Mouse (Mus musculus): ENCODE measurements around the gene Zfp639. TPM values are rescaled to one million over a fixed set of nuclear protein-coding genes. Genes with fewer than 3 reads are reported as not detected.

Zfp639 gene
- polyA plus RNA-seq, 1 experiment from 2014 or later = 38.0 TPM

GRCm38 (mm10) chr3:32508666-32509324, 1.3 kb upstream of the Zfp639 start:
- no peak overlapping the region for H3K27ac ChIP-seq
- no peaks in the 10 kb centered on the region for H3K9me3 ChIP-seq
- peaks cover 24% of the 10 kb centered on the region for H3K4me1 ChIP-seq
- no peaks in the 10 kb centered on the region for H3K36me3 ChIP-seq
- H3K4me2 ChIP-seq = peak overlapping the region; percentile 68
- H3K27me3 ChIP-seq = no peaks in the 10 kb centered on the region
- H3K9ac ChIP-seq = no peak overlapping the region
- peak overlapping the region; percentile 1; the same call in 1 of the 2 replicates for H3K4me3 ChIP-seq
- 2% methylated on average over 17 of the region's 17 CpGs for WGBS
- ATAC-seq (ENCODE audit: borderline replicate concordance, extremely low read depth, low FRiP score, low TSS enrichment) = no peak

- peaks cover 3% of the 10 kb centered on the region; the same call in 1 of the 2 replicates for H3K36me3 ChIP-seq
- under 1% methylated on average over 55 of the region's 69 CpGs for WGBS
- peak; percentile 95 for ATAC-seq (ENCODE audit: borderline replicate concordance, extremely low read depth, low FRiP score, low TSS enrichment)
Observed at GRCm38 (mm10) chr3:32510375-32511190, 524 bp downstream of the Zfp639 start.

GRCm38 (mm10) chr3:32511191-32511550, 1.1 kb downstream of the Zfp639 start:
- WGBS = 4% methylated on average over 13 of the region's 13 CpGs
- no peaks in the 10 kb centered on the region for H3K27me3 ChIP-seq
- H3K4me3 ChIP-seq = peak overlapping the region; percentile 85
- peaks cover 8% of the 10 kb centered on the region; the same call in 1 of the 2 replicates for H3K36me3 ChIP-seq
- peaks cover 24% of the 10 kb centered on the region for H3K4me1 ChIP-seq
- H3K4me2 ChIP-seq = peak overlapping the region; percentile 68
- H3K9me3 ChIP-seq = no peaks in the 10 kb centered on the region
- peak overlapping the region; percentile 88 for H3K27ac ChIP-seq
- H3K9ac ChIP-seq = peak overlapping the region; percentile 90
- no peak for ATAC-seq (ENCODE audit: borderline replicate concordance, extremely low read depth, low FRiP score, low TSS enrichment)

More at GRCm38 (mm10) chr3:32510375-32511190, 524 bp downstream of the Zfp639 start:
- Histone ChIP-seq H3K9ac (peak overlapping the region; percentile 90), H3K4me3 (peak overlapping the region; percentile 85), H3K9me3 (no peaks in the 10 kb centered on the region), H3K27ac (peak overlapping the region; percentile 88), H3K4me2 (peak overlapping the region; percentile 68), H3K27me3 (no peaks in the 10 kb centered on the region), H3K4me1 (peaks cover 24% of the 10 kb centered on the region)

GRCm38 (mm10) chr3:32512686-32513284, 2.7 kb downstream of the Zfp639 start:
- Histone ChIP-seq H3K9ac (no peak overlapping the region), H3K4me1 (peaks cover 24% of the 10 kb centered on the region), H3K27ac (no peak overlapping the region), H3K27me3 (no peaks in the 10 kb centered on the region), H3K36me3 (peaks cover 20% of the 10 kb centered on the region), H3K9me3 (no peaks in the 10 kb centered on the region), H3K4me3 (no peak overlapping the region), H3K4me2 (no peak overlapping the region)
- 80% methylated on average over 7 of the region's 7 CpGs for WGBS
- no peak for ATAC-seq (ENCODE audit: borderline replicate concordance, extremely low read depth, low FRiP score, low TSS enrichment)

GRCm38 (mm10) chr3:32513528-32513927, 3.5 kb downstream of the Zfp639 start:
- ATAC-seq (ENCODE audit: borderline replicate concordance, extremely low read depth, low FRiP score, low TSS enrichment) = no peak
- Histone ChIP-seq H3K4me1 (peaks cover 24% of the 10 kb centered on the region), H3K4me2 (no peak overlapping the region), H3K27ac (no peak overlapping the region), H3K9me3 (no peaks in the 10 kb centered on the region), H3K27me3 (no peaks in the 10 kb centered on the region), H3K9ac (no peak overlapping the region), H3K36me3 (peaks cover 27% of the 10 kb centered on the region), H3K4me3 (no peak overlapping the region)

- H3K36me3 ChIP-seq = peaks cover 30% of the 10 kb centered on the region
- WGBS = 85% methylated on average over 4 of the region's 4 CpGs
- peaks cover 5% of the 10 kb centered on the region; the same call in 1 of the 2 replicates for H3K4me1 ChIP-seq
- no peaks in the 10 kb centered on the region for H3K27me3 ChIP-seq
- no peak overlapping the region for H3K4me2 ChIP-seq
- no peak for ATAC-seq (ENCODE audit: borderline replicate concordance, extremely low read depth, low FRiP score, low TSS enrichment)
- H3K9ac ChIP-seq = no peak overlapping the region
- H3K9me3 ChIP-seq = no peaks in the 10 kb centered on the region
- no peak overlapping the region for H3K4me3 ChIP-seq
- no peak overlapping the region for H3K27ac ChIP-seq
Observed at GRCm38 (mm10) chr3:32527181-32527580, 17.1 kb downstream of the Zfp639 start.

GRCm38 (mm10) chr3:32529303-32529898, 19.3 kb downstream of the Zfp639 start, which contains the start of gene Mfn1:
TSS of gene Mfn1 (plus strand) at chr3:32529465.
- WGBS = under 1% methylated on average over 47 of the region's 47 CpGs
- H3K4me1 ChIP-seq = peaks cover 5% of the 10 kb centered on the region; the same call in 1 of the 2 replicates

GRCm38 (mm10) chr3:32530041-32530440, 20.0 kb downstream of the Zfp639 start:
- Histone ChIP-seq H3K27ac (no peak overlapping the region), H3K9ac (peak overlapping the region; percentile 77), H3K4me3 (peak overlapping the region; percentile 78), H3K4me1 (peaks cover 5% of the 10 kb centered on the region; the same call in 1 of the 2 replicates), H3K27me3 (no peaks in the 10 kb centered on the region), H3K36me3 (peaks cover 18% of the 10 kb centered on the region; the same call in 1 of the 2 replicates), H3K9me3 (no peaks in the 10 kb centered on the region), H3K4me2 (peak overlapping the region; percentile 57)
- WGBS = 7% methylated on average over 5 of the region's 5 CpGs
- ATAC-seq (ENCODE audit: borderline replicate concordance, extremely low read depth, low FRiP score, low TSS enrichment) = no peak

More at GRCm38 (mm10) chr3:32529303-32529898, 19.3 kb downstream of the Zfp639 start, which contains the start of gene Mfn1:
- peak within 1 kb of the TSS; percentile 78 for H3K4me3 ChIP-seq
- no peaks in the 10 kb centered on the region for H3K9me3 ChIP-seq
- peak; percentile 100 for ATAC-seq (ENCODE audit: borderline replicate concordance, extremely low read depth, low FRiP score, low TSS enrichment)
- peak within 1 kb of the TSS; percentile 56 for H3K27ac ChIP-seq
- peaks cover 14% of the 10 kb centered on the region; the same call in 1 of the 2 replicates for H3K36me3 ChIP-seq
- no peaks in the 10 kb centered on the region for H3K27me3 ChIP-seq
- H3K9ac ChIP-seq = peak within 1 kb of the TSS; percentile 77
- H3K4me2 ChIP-seq = peak within 1 kb of the TSS; percentile 57

- Histone ChIP-seq H3K9ac (no peak overlapping the region), H3K27me3 (no peaks in the 10 kb centered on the region), H3K4me2 (no peak overlapping the region), H3K9me3 (no peaks in the 10 kb centered on the region), H3K36me3 (peaks cover 33% of the 10 kb centered on the region), H3K27ac (no peak overlapping the region), H3K4me3 (no peak overlapping the region), H3K4me1 (no peaks in the 10 kb centered on the region)
- WGBS = 56% methylated on average over 1 of the region's 1 CpGs
- no peak for ATAC-seq (ENCODE audit: borderline replicate concordance, extremely low read depth, low FRiP score, low TSS enrichment)
Observed at GRCm38 (mm10) chr3:32535692-32536091, 25.6 kb downstream of the Zfp639 start.

- Histone ChIP-seq H3K36me3 (peaks cover 31% of the 10 kb centered on the region), H3K27ac (no peak overlapping the region), H3K9ac (no peak overlapping the region), H3K9me3 (no peaks in the 10 kb centered on the region), H3K4me3 (no peak overlapping the region), H3K4me2 (no peak overlapping the region), H3K27me3 (no peaks in the 10 kb centered on the region), H3K4me1 (no peaks in the 10 kb centered on the region)
- ATAC-seq (ENCODE audit: borderline replicate concordance, extremely low read depth, low FRiP score, low TSS enrichment) = peak; percentile 64; the same call in 1 of the 2 replicates
- WGBS = 71% methylated on average over 1 of the region's 1 CpGs
Observed at GRCm38 (mm10) chr3:32537556-32537955, 27.5 kb downstream of the Zfp639 start.

- Histone ChIP-seq H3K4me1 (no peaks in the 10 kb centered on the region), H3K4me3 (no peak overlapping the region), H3K9ac (no peak overlapping the region), H3K4me2 (no peak overlapping the region), H3K27me3 (no peaks in the 10 kb centered on the region), H3K9me3 (no peaks in the 10 kb centered on the region), H3K27ac (no peak overlapping the region), H3K36me3 (peaks cover 36% of the 10 kb centered on the region)
- WGBS = 91% methylated on average over 5 of the region's 5 CpGs
- no peak for ATAC-seq (ENCODE audit: borderline replicate concordance, extremely low read depth, low FRiP score, low TSS enrichment)
Observed at GRCm38 (mm10) chr3:32538091-32538490, 28.0 kb downstream of the Zfp639 start.

All from lung, embryonic 15.5 days (tissue).